ENCODE assay signal across 8 mouse cellular contexts in genomic region chr10:71422047-71423037, GRCm38 (mm10).
DNase-seq lines count a peak whose midpoint lies in the region; ATAC-seq and TF ChIP-seq lines count a peak whose summit lies in the region.

No protein-coding gene starts in this region.

- TF ChIP-seq EP300 in liver, postnatal 0 days (IDR thresholded peaks at IDR 0.05; ENCODE audit: low read depth) = no peak

- no peak for ATAC-seq in liver, postnatal 0 days

- peak; percentile 27 for DNase-seq in urinary bladder, adult 2 months (ENCODE audit: low spot score)
- DNase-seq in urinary bladder, postnatal 4 days (ENCODE audit: low spot score in 2 of 2) = no peak
- DNase-seq in cerebellum, adult 18-20 months = peak; percentile 52 to 69
- DNase-seq in frontal cortex, postnatal 14 days (ENCODE audit: low spot score in 2 of 2) = peak; percentile 18 to 69
- DNase-seq in kidney, postnatal 25 days = peak; percentile 59 to 78
- peak; percentile 68 for DNase-seq in liver, postnatal 0 days
- DNase-seq in ovary, postnatal 14 days (ENCODE audit: low spot score) = peak; percentile 27
- DNase-seq in urinary bladder, postnatal 14 days (ENCODE audit: low spot score) = peak; percentile 48

- no peak overlapping the region for H3K9ac ChIP-seq in liver, postnatal 0 days (replicated peaks)

- H3K27me3 ChIP-seq in liver, postnatal 0 days (ENCODE audit: insufficient read depth, low read length) = no peaks in the 10 kb centered on the region

- TF ChIP-seq CTCF in liver, postnatal 0 days (IDR thresholded peaks at IDR 0.05; ENCODE audit: low read depth) = peak; percentile 82

- 41% methylated on average over 14 of the region's 14 CpGs for WGBS in liver, postnatal 0 days (ENCODE audit: insufficient replicate concordance)

- H3K27ac ChIP-seq in liver, postnatal 0 days (ENCODE audit: low read depth) = no peak overlapping the region

- no peak overlapping the region for H3K4me3 ChIP-seq in liver, postnatal 0 days (ENCODE audit: low read depth, low read length)

- H3K4me1 ChIP-seq in liver, postnatal 0 days (ENCODE audit: insufficient read depth) = no peaks in the 10 kb centered on the region

- no peak overlapping the region for H3K4me2 ChIP-seq in liver, postnatal 0 days (ENCODE audit: low read depth, low read length)

- no peaks in the 10 kb centered on the region for H3K9me3 ChIP-seq in liver, postnatal 0 days (ENCODE audit: low read length)

- no peaks in the 10 kb centered on the region for H3K36me3 ChIP-seq in liver, postnatal 0 days (replicated peaks; ENCODE audit: insufficient read depth, low read length)

Comparison
In these comparisons a context has a peak if more than half of its experiments do, and no peak if none do; other contexts are left out.
1. DNase-seq: peak in urinary bladder, adult 2 months (single experiment), cerebellum, adult 18-20 months (2 of 2), frontal cortex, postnatal 14 days (2 of 2), kidney, postnatal 25 days (2 of 2), liver, postnatal 0 days (single experiment), ovary, postnatal 14 days (single experiment) and urinary bladder, postnatal 14 days (single experiment); none in urinary bladder, postnatal 4 days (0 of 2).